Mouse (Mus musculus) ES-E14 (cell line): ENCODE results near the gene Idh3g.

Source experiments
- CHD2 ChIP-seq: IDR thresholded peaks from 2 replicates; pipeline ENCODE4 v1.6.1; 2014; ENCODE audit warnings: mild to moderate bottlenecking, low read depth, low read length, inconsistent platforms
- ZC3H11A ChIP-seq: IDR thresholded peaks from 2 replicates; pipeline ENCODE4 v1.6.1; 2012; ENCODE audit warnings: low read depth, mild to moderate bottlenecking, inconsistent platforms, low read length, borderline replicate concordance

DNA sequence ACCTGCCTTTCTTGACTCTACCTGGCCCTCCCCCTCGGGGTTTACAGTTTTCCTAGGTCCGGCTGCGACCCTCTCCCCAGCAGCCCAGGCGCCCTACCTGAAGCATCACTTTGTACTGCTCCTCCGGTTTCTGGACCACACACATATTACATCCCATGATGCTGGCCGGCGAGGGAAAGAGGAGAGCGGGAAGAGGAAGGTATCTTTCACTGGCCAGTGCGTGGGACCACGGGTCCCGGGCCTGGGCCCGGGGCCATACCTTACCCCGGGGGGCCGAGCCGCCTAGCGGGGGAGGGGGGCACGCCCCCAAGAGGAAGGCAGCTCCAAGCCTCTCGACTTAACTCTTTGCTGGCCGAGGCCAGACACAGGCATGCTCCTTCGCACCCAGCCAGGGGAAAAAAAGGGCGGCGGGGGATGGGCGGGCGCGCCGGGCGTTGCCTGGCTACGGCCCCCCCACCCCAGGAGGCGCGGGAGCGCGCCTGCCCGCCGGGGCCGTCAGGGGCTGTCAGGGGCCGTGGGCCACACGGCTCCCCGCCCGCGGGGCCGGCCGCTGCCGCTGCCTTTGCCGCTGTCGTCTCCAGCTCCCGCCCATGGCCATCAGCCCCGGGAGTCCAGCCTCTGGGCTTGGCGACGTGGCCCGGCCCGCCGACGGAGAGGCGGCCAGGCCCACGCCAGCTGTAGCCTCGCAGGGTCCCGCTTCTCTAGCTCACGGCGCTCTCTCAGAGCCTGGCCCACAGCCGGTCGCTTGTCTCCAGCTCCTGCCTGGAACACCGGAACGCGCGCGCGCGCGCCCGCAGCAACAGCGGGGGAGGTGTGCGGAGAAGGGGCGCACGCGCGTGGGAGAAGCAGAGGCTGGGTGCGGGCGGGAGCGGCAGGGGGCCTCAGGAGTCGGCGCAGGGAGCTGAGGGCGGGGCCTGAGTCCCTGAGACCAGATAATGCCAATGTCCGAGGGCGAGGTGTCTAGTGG, 37.8 kb upstream of the Idh3g start, which contains the start of gene Pdzd4:
- TF ChIP-seq ZC3H11A = no peak
- no peak for TF ChIP-seq CHD2
